ENCODE assay signal across 8 mouse cellular contexts in genomic region chr11:106065073-106065922, GRCm38 (mm10). TPM values are rescaled to one million over a fixed set of nuclear protein-coding genes. Genes with fewer than 3 reads are reported as not detected.
DNase-seq lines count a peak whose midpoint lies in the region; ATAC-seq and TF ChIP-seq lines count a peak whose summit lies in the region.

No protein-coding gene starts in this region.

- H3K4me3 ChIP-seq in gastrocnemius, adult 2 months: peak overlapping the region; percentile 72
- peak overlapping the region; percentile 37 to 89 (median 86) for H3K4me3 ChIP-seq in CH12.LX (replicated peaks in 1 of 3; ENCODE audit: low read depth in 2 of 3, low read length in 2 of 3, poor library complexity in 1 of 3)
- peak overlapping the region; percentile 60 for H3K4me3 ChIP-seq in forebrain, postnatal 0 days (ENCODE audit: low read depth, low read length)
- H3K4me3 ChIP-seq in macrophage (ENCODE audit: inconsistent target): peak overlapping the region; percentile 82

- H3K79me2 ChIP-seq in CH12.LX (replicated peaks; ENCODE audit: control insufficient read depth, extremely low read depth, insufficient read depth, poor library complexity, severe bottlenecking) (no peaks in the 10 kb centered on the region), macrophage (ENCODE audit: inconsistent target) (peaks cover 14% of the 10 kb centered on the region)

- peaks cover 7 to 21% of the 10 kb centered on the region in 2 experiments for H3K4me1 ChIP-seq in CH12.LX (ENCODE audit: control insufficient read depth in 1 of 2, insufficient read depth in 2 of 2)
- H3K4me1 ChIP-seq in forebrain, postnatal 0 days (ENCODE audit: insufficient read depth): no peaks in the 10 kb centered on the region

- dilution Hi-C loops in CH12.LX (cut with MboI; ENCODE audit: extremely low pct_ligation_motif_present, extremely low pct_unique_long_range_greater_than_20kb, low sequenced_read_pairs): loop anchor here (25.0 kb wide), 1 partner anchor 128 kb away; no protein-coding TSS in a partner anchor

- peak overlapping the region; percentile 72 for H3K4me2 ChIP-seq in CH12.LX (ENCODE audit: insufficient read depth, low read depth, poor library complexity, severe bottlenecking)
- peak overlapping the region; percentile 94 for H3K4me2 ChIP-seq in forebrain, postnatal 0 days (ENCODE audit: low read depth)

- no peaks in the 10 kb centered on the region for H3K27me3 ChIP-seq in CH12.LX (replicated peaks)
- H3K27me3 ChIP-seq in forebrain, postnatal 0 days (ENCODE audit: insufficient read depth, low read length): no peaks in the 10 kb centered on the region

- peak; percentile 42; the same call in 1 of the 2 replicates for TF ChIP-seq EP300 in CH12.LX (IDR thresholded peaks at IDR 0.05; ENCODE audit: low read length)

- DNase-seq in gastrocnemius, adult 2 months: no peak
- no peak for DNase-seq in gastrocnemius, adult 18-20 months (ENCODE audit: low spot score)
- no peak for DNase-seq in CH12.LX (ENCODE audit: extremely low read depth)
- no peak for DNase-seq in forebrain, postnatal 0 days
- no peak for DNase-seq in thymus, postnatal 4 days
- DNase-seq in B cell, adult 2 months: no peak
- DNase-seq in left cerebral cortex, postnatal 25 days (ENCODE audit: low spot score in 2 of 2): no peak

- ATAC-seq in forebrain, postnatal 0 days: no peak

- H3K9me3 ChIP-seq in CH12.LX (replicated peaks; ENCODE audit: low read length): no peaks in the 10 kb centered on the region
- H3K9me3 ChIP-seq in forebrain, postnatal 0 days (ENCODE audit: low read length): no peaks in the 10 kb centered on the region

- in situ Hi-C loops in CH12.LX (cut with MboI; ENCODE audit: low pct_ligation_motif_present, low pct_unique_long_range_greater_than_20kb, low sequenced_read_pairs): no loop called here

- WGBS in forebrain, postnatal 0 days: 44% methylated on average over 18 of the region's 18 CpGs
- 42% methylated on average over 16 of the region's 18 CpGs for WGBS in macrophage (ENCODE audit: missing documents)

- peak overlapping the region; percentile 17; the same call in 1 of the 2 replicates for H3K9ac ChIP-seq in CH12.LX (ENCODE audit: insufficient read depth, low read depth)
- peak overlapping the region; percentile 77 for H3K9ac ChIP-seq in forebrain, postnatal 0 days

- H3K36me3 ChIP-seq in CH12.LX (replicated peaks in 1 of 2; ENCODE audit: control insufficient read depth in 1 of 2, insufficient read depth in 1 of 2, low read length in 1 of 2) (peaks cover 2 to 30% of the 10 kb centered on the region in 2 experiments), macrophage (ENCODE audit: inconsistent target) (no peaks in the 10 kb centered on the region)
- 0 out of 2 replicates have a peak, but pooled peaks cover 2% of the 10 kb centered on the region for H3K36me3 ChIP-seq in forebrain, postnatal 0 days (ENCODE audit: insufficient read depth)

- peak overlapping the region; percentile 94 for H3K27ac ChIP-seq in gastrocnemius, adult 2 months
- no peak overlapping the region for H3K27ac ChIP-seq in CH12.LX (ENCODE audit: insufficient read depth, low read depth)
- peak overlapping the region; percentile 76 for H3K27ac ChIP-seq in forebrain, postnatal 0 days (ENCODE audit: low read depth, low read length)
- peak overlapping the region; percentile 61 for H3K27ac ChIP-seq in macrophage

- intact Hi-C loops in gastrocnemius, adult 2 months (cut with DNase I): no loop called here
- intact Hi-C loops in left cerebral cortex, postnatal 25 days (cut with DNase I): no loop called here

- TF ChIP-seq POLR2A in CH12.LX (IDR thresholded peaks at IDR 0.05; ENCODE audit: low read depth, low read length): no peak

- TF ChIP-seq CTCF in gastrocnemius, adult 2 months (IDR thresholded peaks at IDR 0.05): no peak
- no peak for TF ChIP-seq CTCF in CH12.LX (conservative IDR thresholded peaks at IDR 0.05 in 1 of 2, IDR thresholded peaks at IDR 0.05 in 1 of 2; ENCODE audit: low read depth in 2 of 2, low read length in 2 of 2)
- TF ChIP-seq CTCF in forebrain, postnatal 0 days (IDR thresholded peaks at IDR 0.05; ENCODE audit: low read depth): no peak

- no peak for TF ChIP-seq RAD21 in CH12.LX (IDR thresholded peaks at IDR 0.05; ENCODE audit: low read depth, low read length)

TF ChIP-seq in CH12.LX, 34 proteins besides CTCF, POLR2A, EP300 and RAD21:
- TF ChIP-seq JUND (conservative IDR thresholded peaks at IDR 0.05; ENCODE audit: low read depth, low read length): peak; percentile 82
- peak; percentile 21; the same call in 1 of the 2 replicates for TF ChIP-seq USF2 (conservative IDR thresholded peaks at IDR 0.05; ENCODE audit: low read depth, low read length)
- TF ChIP-seq CHD1 (IDR thresholded peaks at IDR 0.05; ENCODE audit: low read depth, low read length): no peak
- TF ChIP-seq SIN3A (IDR thresholded peaks at IDR 0.05; ENCODE audit: low read length): no peak
- TF ChIP-seq RCOR1 (conservative IDR thresholded peaks at IDR 0.05; ENCODE audit: low read depth, low read length): no peak
- no peak for TF ChIP-seq NRF1 (IDR thresholded peaks at IDR 0.05; ENCODE audit: low read depth, low read length)
- no peak for TF ChIP-seq MAZ (IDR thresholded peaks at IDR 0.05; ENCODE audit: low read depth, low read length)
- TF ChIP-seq JUN (IDR thresholded peaks at IDR 0.05; ENCODE audit: insufficient read depth, low read depth, low read length): no peak
- TF ChIP-seq TCF12 (IDR thresholded peaks at IDR 0.05; ENCODE audit: low read depth, low read length): no peak
- no peak for TF ChIP-seq PAX5 (IDR thresholded peaks at IDR 0.05; ENCODE audit: low read length)
- no peak for TF ChIP-seq TBP (conservative IDR thresholded peaks at IDR 0.05; ENCODE audit: low read depth, low read length)
- TF ChIP-seq ETS1 (conservative IDR thresholded peaks at IDR 0.05; ENCODE audit: low read depth, low read length): no peak
- TF ChIP-seq ZNF384 (IDR thresholded peaks at IDR 0.05; ENCODE audit: low read depth, low read length): peak; percentile 69; the same call in 1 of the 2 replicates
TF ChIP-seq in CH12.LX: peak in this region for 3.

RNA-seq across cellular contexts. Expression of gene Taco1, which starts 0.6 kb away (rescaled TPM):
- total RNA-seq in gastrocnemius, adult 2 months (2021): 10 to 100 TPM; 33.5 to 50.1 TPM
- 10 to 100 TPM; 39.7 to 44.4 TPM for total RNA-seq in gastrocnemius, adult 18-20 months (2021)
- total RNA-seq in CH12.LX (2012; rRNA removed): 35.7 and 35.8 TPM in 2 replicates
- 32.6 and 33.2 TPM in 2 replicates for total RNA-seq in CH12.LX (2014; rRNA removed)
- polyA plus RNA-seq in CH12.LX (2012; ENCODE audit: insufficient read length, low read depth): 30.8 and 32.9 TPM in 2 replicates
- 17.4 and 18.1 TPM in 2 replicates for total RNA-seq in forebrain, postnatal 0 days (2014; rRNA removed)
- polyA plus RNA-seq in forebrain, postnatal 0 days (2015; fragmentation: Nextera tagmentation; extraction: Ambion mirVana): 2.9 and 5.0 TPM in 2 replicates
- 1 to 10 TPM; 1.9 to 8.9 (median 4.9) TPM for total RNA-seq in macrophage (2018; cell fraction: chromatin; rRNA removed)
- total RNA-seq in macrophage (2018; cell fraction: cytosol; rRNA removed): 10 to 100 TPM in 11 of 26 experiments, 1 to 10 TPM in 15; 2.5 to 14.2 (median 9.2) TPM
- total RNA-seq in macrophage (2018; cell fraction: nucleus; rRNA removed): 10 to 100 TPM in 2 of 26 experiments, 1 to 10 TPM in 24; 2.4 to 11.2 (median 5.4) TPM
- 9.9 to 15.0 TPM (median 13.6 TPM) in 3 replicates for polyA plus RNA-seq in macrophage (2018)
- total RNA-seq in left cerebral cortex, postnatal 25 days (2021): 10 to 100 TPM; 18.0 to 18.6 TPM

RNA-seq across cellular contexts. Expression of gene Map3k3, which starts 19.1 kb away (rescaled TPM):
- total RNA-seq in gastrocnemius, adult 2 months (2021): 10 to 100 TPM; 23.2 to 25.7 TPM
- 10 to 100 TPM; 20.9 to 23.2 TPM for total RNA-seq in gastrocnemius, adult 18-20 months (2021)
- total RNA-seq in CH12.LX (2012; rRNA removed): 34.1 and 37.3 TPM in 2 replicates
- total RNA-seq in CH12.LX (2014; rRNA removed): 28.8 and 30.3 TPM in 2 replicates
- 26.8 and 32.3 TPM in 2 replicates for polyA plus RNA-seq in CH12.LX (2012; ENCODE audit: insufficient read length, low read depth)
- 29.2 and 32.9 TPM in 2 replicates for total RNA-seq in forebrain, postnatal 0 days (2014; rRNA removed)
- 6.7 and 8.5 TPM in 2 replicates for polyA plus RNA-seq in forebrain, postnatal 0 days (2015; fragmentation: Nextera tagmentation; extraction: Ambion mirVana)
- 100 to 1,000 TPM in 18 of 26 experiments, 10 to 100 TPM in 8; 57.7 to 179 (median 131) TPM for total RNA-seq in macrophage (2018; cell fraction: chromatin; rRNA removed)
- 10 to 100 TPM; 43.2 to 66.4 (median 60.0) TPM for total RNA-seq in macrophage (2018; cell fraction: cytosol; rRNA removed)
- 100 to 1,000 TPM in 8 of 26 experiments, 10 to 100 TPM in 18; 44.3 to 138 (median 89.0) TPM for total RNA-seq in macrophage (2018; cell fraction: nucleus; rRNA removed)
- 47.7 to 51.9 TPM (median 49.8 TPM) in 3 replicates for polyA plus RNA-seq in macrophage (2018)
- 10 to 100 TPM; 25.1 to 29.5 TPM for total RNA-seq in left cerebral cortex, postnatal 25 days (2021)

RNA-seq across cellular contexts. Expression of gene Dcaf7, which starts 28.6 kb away (rescaled TPM):
- total RNA-seq in gastrocnemius, adult 2 months (2021): 10 to 100 TPM; 23.9 to 28.2 TPM
- 10 to 100 TPM; 24.8 to 25.9 TPM for total RNA-seq in gastrocnemius, adult 18-20 months (2021)
- total RNA-seq in CH12.LX (2012; rRNA removed): 71.5 and 71.6 TPM in 2 replicates
- 74.4 and 79.5 TPM in 2 replicates for total RNA-seq in CH12.LX (2014; rRNA removed)
- polyA plus RNA-seq in CH12.LX (2012; ENCODE audit: insufficient read length, low read depth): 83.1 and 93.4 TPM in 2 replicates
- total RNA-seq in forebrain, postnatal 0 days (2014; rRNA removed): 150 and 222 TPM in 2 replicates
- 79.1 and 115 TPM in 2 replicates for polyA plus RNA-seq in forebrain, postnatal 0 days (2015; fragmentation: Nextera tagmentation; extraction: Ambion mirVana)
- 10 to 100 TPM in 25 of 26 experiments, 1 to 10 TPM in 1; 9.8 to 41.9 (median 24.5) TPM for total RNA-seq in macrophage (2018; cell fraction: chromatin; rRNA removed)
- total RNA-seq in macrophage (2018; cell fraction: cytosol; rRNA removed): 10 to 100 TPM; 48.4 to 85.7 (median 63.7) TPM
- total RNA-seq in macrophage (2018; cell fraction: nucleus; rRNA removed): 10 to 100 TPM; 27.4 to 89.8 (median 55.4) TPM
- polyA plus RNA-seq in macrophage (2018): 33.8 to 64.7 TPM (median 48.5 TPM) in 3 replicates
- 100 to 1,000 TPM; 152 to 168 TPM for total RNA-seq in left cerebral cortex, postnatal 25 days (2021)

RNA-seq across cellular contexts. Expression of gene Kcnh6, which starts 57.4 kb away (rescaled TPM):
- not detected for total RNA-seq in gastrocnemius, adult 2 months (2021)
- total RNA-seq in gastrocnemius, adult 18-20 months (2021): not detected
- total RNA-seq in CH12.LX (2012; rRNA removed): 0.13 and 0.25 TPM in 2 replicates
- not detected in 2 replicates for total RNA-seq in CH12.LX (2014; rRNA removed)
- 0.19 TPM in 2 replicates for polyA plus RNA-seq in CH12.LX (2012; ENCODE audit: insufficient read length, low read depth)
- total RNA-seq in forebrain, postnatal 0 days (2014; rRNA removed): 0.92 and 2.8 TPM in 2 replicates
- polyA plus RNA-seq in forebrain, postnatal 0 days (2015; fragmentation: Nextera tagmentation; extraction: Ambion mirVana): 0.80 and 1.5 TPM in 2 replicates
- total RNA-seq in macrophage (2018; cell fraction: chromatin; rRNA removed): not detected
- not detected for total RNA-seq in macrophage (2018; cell fraction: cytosol; rRNA removed)
- not detected for total RNA-seq in macrophage (2018; cell fraction: nucleus; rRNA removed)
- not detected in 3 replicates for polyA plus RNA-seq in macrophage (2018)
- total RNA-seq in left cerebral cortex, postnatal 25 days (2021): 1 to 10 TPM; 1.6 to 2.0 TPM
